Mouse (Mus musculus): ENCODE results near the gene Adamtsl2. TPM values are rescaled to one million over a fixed set of nuclear protein-coding genes. Genes with fewer than 3 reads are reported as not detected.

The Adamtsl2 gene
- polyA plus RNA-seq, 1 experiment from 2014 or later, result 10.6 TPM

DNA sequence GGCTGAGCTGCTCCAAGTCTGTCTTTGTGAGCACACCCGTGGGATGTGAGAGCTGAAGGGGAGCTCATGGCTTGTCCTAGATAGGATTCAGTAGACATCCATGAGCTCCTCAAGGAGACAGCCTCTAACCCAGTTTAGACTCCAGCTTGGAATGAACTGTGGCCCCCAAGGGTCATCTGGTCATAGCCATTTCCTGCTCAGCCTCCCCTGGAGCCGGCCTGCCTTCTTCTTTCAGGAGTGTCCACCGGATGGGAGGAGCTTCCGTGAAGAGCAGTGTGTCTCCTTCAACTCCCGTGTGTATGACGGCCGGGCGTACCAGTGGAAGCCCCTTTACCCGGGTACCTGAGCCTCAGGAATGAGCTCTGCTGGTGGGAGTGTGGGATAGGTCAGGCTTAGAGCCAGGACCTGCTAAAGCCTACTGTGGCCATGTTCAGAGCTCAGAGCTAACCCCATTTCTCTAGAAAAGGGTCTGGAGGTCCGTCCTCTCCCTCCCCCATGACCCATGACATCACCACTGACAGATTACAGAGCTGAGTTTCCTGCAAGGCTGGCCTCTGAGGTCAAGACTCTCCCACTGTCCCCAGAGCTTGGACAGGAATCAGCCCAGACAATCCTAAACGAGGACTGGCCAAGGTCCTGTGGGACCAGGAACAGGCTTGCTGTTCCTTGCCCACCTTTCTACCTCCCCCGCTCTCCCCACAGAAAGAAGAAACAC, 4.7 kb downstream of the Adamtsl2 start:
- no peak overlapping the region for H3K4me3 ChIP-seq (ENCODE audit: low read depth, low read length)
- no peaks in the 10 kb centered on the region for H3K27me3 ChIP-seq (ENCODE audit: control insufficient read depth, insufficient read depth, low read depth, low read length)
- no peak overlapping the region for H3K27ac ChIP-seq (ENCODE audit: low read length)
- no peaks in the 10 kb centered on the region for H3K36me3 ChIP-seq (ENCODE audit: control insufficient read depth, insufficient read depth, low read length)
- no peak for ATAC-seq
- no peak overlapping the region for H3K4me2 ChIP-seq (ENCODE audit: low read length)
- H3K9me3 ChIP-seq (replicated peaks; ENCODE audit: control insufficient read depth, low read length, poor library complexity, severe bottlenecking), result no peaks in the 10 kb centered on the region
- H3K9ac ChIP-seq (ENCODE audit: low read depth, low read length), result no peak overlapping the region
- H3K4me1 ChIP-seq (ENCODE audit: control insufficient read depth, insufficient read depth, low read length), result peaks cover 10% of the 10 kb centered on the region
- 84% methylated on average over 12 of the region's 12 CpGs for WGBS

DNA sequence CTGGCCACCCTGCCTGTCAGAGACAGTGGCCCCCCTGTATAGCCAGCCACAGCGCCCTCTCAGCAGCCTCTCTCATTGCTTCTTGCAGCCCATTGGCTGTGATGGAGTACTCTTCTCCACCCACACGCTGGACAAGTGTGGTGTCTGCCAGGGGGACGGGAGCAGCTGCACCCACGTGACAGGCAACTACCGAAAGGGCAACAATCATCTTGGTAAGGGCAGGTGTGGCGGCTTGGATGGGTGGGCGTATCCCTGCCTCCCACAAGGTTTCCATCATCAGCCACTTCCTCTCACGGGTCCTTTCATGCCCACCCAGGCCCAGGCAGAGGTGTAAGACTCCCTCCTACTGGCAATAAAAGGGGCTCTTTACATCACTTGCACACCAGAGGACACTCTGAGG, 5.8 kb downstream of the Adamtsl2 start:
- Histone ChIP-seq H3K4me3 (ENCODE audit: low read depth, low read length) (no peak overlapping the region), H3K9me3 (replicated peaks; ENCODE audit: control insufficient read depth, low read length, poor library complexity, severe bottlenecking) (no peaks in the 10 kb centered on the region), H3K27me3 (ENCODE audit: control insufficient read depth, insufficient read depth, low read depth, low read length) (no peaks in the 10 kb centered on the region), H3K4me2 (ENCODE audit: low read length) (no peak overlapping the region), H3K36me3 (ENCODE audit: control insufficient read depth, insufficient read depth, low read length) (no peaks in the 10 kb centered on the region), H3K9ac (ENCODE audit: low read depth, low read length) (no peak overlapping the region), H3K4me1 (ENCODE audit: control insufficient read depth, insufficient read depth, low read length) (peaks cover under 1% of the 10 kb centered on the region; the same call in 1 of the 2 replicates), H3K27ac (ENCODE audit: low read length) (no peak overlapping the region)
- 61% methylated on average over 8 of the region's 8 CpGs for WGBS
- no peak for ATAC-seq

DNA sequence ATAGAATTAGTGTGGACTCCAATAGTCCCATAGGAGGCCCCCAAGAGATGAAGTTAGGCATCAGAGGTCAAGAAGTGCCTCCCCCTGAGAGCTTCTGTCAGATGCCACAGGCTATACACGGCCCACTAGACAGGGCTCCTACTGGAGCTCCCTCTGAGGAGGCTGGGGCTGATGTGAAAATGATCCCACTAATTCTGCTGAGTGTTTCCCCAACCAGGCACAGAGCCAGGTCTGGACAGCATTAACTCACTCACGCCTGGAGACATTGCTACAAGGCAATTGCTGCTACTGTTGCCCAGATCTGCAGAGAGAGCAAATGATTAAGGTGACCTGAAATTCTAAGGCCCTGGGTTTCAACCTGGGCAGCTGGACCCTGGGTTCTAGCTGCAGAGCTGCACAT, 6.6 kb downstream of the Adamtsl2 start:
- Histone ChIP-seq H3K36me3 (ENCODE audit: control insufficient read depth, insufficient read depth, low read length) (no peaks in the 10 kb centered on the region), H3K9ac (ENCODE audit: low read depth, low read length) (no peak overlapping the region), H3K4me3 (ENCODE audit: low read depth, low read length) (no peak overlapping the region), H3K4me2 (ENCODE audit: low read length) (no peak overlapping the region), H3K4me1 (ENCODE audit: control insufficient read depth, insufficient read depth, low read length) (no peaks in the 10 kb centered on the region), H3K27me3 (ENCODE audit: control insufficient read depth, insufficient read depth, low read depth, low read length) (no peaks in the 10 kb centered on the region), H3K27ac (ENCODE audit: low read length) (no peak overlapping the region), H3K9me3 (replicated peaks; ENCODE audit: control insufficient read depth, low read length, poor library complexity, severe bottlenecking) (no peaks in the 10 kb centered on the region)
- WGBS, result 39% methylated on average over 2 of the region's 2 CpGs
- ATAC-seq, result no peak

DNA sequence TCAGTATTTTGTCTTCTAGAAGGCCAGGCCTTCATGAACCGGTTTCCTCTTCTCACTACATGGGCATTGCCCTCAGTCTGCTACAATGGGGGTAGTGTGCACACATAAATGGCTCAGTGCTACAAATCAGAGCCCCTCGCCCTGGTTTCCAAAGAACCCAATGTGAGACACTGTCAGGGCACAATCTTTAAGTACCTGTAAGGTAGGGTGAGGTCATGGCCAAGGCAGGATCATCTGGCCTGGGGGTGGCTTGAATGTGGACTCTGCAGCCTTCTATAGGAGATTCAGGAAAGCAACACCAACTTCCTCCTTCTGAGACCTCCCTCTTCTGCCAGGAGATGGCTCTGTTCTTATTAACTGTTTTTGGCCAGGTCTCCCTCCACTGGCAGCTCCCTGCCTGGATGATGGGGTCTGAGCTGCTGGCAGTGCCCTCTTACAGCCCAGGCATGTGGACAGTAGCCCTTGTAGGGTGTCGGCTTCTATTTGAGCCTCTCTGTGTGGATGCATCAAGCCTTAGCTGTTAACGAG, 7.4 kb downstream of the Adamtsl2 start:
- Histone ChIP-seq H3K9ac (ENCODE audit: low read depth, low read length) (no peak overlapping the region), H3K4me2 (ENCODE audit: low read length) (no peak overlapping the region), H3K27ac (ENCODE audit: low read length) (no peak overlapping the region), H3K4me3 (ENCODE audit: low read depth, low read length) (no peak overlapping the region), H3K4me1 (ENCODE audit: control insufficient read depth, insufficient read depth, low read length) (no peaks in the 10 kb centered on the region), H3K27me3 (ENCODE audit: control insufficient read depth, insufficient read depth, low read depth, low read length) (no peaks in the 10 kb centered on the region), H3K36me3 (ENCODE audit: control insufficient read depth, insufficient read depth, low read length) (no peaks in the 10 kb centered on the region), H3K9me3 (replicated peaks; ENCODE audit: control insufficient read depth, low read length, poor library complexity, severe bottlenecking) (no peaks in the 10 kb centered on the region)
- no peak for ATAC-seq
- 87% methylated on average over 4 of the region's 4 CpGs for WGBS

DNA sequence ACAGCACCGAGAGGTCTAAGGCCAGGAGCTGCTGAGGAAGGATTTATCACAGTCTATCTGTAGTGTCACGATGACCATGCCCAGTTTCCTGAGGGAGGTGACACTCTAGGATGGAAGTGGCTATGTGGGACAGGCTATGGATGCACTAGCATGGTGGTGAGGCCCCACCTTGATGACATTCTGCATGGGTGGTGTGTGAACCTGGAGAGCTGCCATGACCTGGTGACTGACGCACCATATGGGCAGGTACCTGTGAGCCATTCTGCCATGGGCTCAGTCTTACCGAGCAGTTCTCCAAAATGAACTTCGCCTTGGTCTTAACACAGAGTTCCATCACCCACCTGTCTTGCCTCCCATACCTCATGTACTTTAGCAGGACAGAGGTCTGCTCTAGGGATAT, 8.4 kb downstream of the Adamtsl2 start:
- H3K4me1 ChIP-seq (ENCODE audit: control insufficient read depth, insufficient read depth, low read length), result no peaks in the 10 kb centered on the region
- H3K4me3 ChIP-seq (ENCODE audit: low read depth, low read length), result no peak overlapping the region
- no peaks in the 10 kb centered on the region for H3K27me3 ChIP-seq (ENCODE audit: control insufficient read depth, insufficient read depth, low read depth, low read length)
- H3K4me2 ChIP-seq (ENCODE audit: low read length), result no peak overlapping the region
- no peak for ATAC-seq
- WGBS, result 95% methylated on average over 5 of the region's 5 CpGs
- no peaks in the 10 kb centered on the region for H3K36me3 ChIP-seq (ENCODE audit: control insufficient read depth, insufficient read depth, low read length)
- H3K9me3 ChIP-seq (replicated peaks; ENCODE audit: control insufficient read depth, low read length, poor library complexity, severe bottlenecking), result no peaks in the 10 kb centered on the region
- H3K27ac ChIP-seq (ENCODE audit: low read length), result no peak overlapping the region
- no peak overlapping the region for H3K9ac ChIP-seq (ENCODE audit: low read depth, low read length)

DNA sequence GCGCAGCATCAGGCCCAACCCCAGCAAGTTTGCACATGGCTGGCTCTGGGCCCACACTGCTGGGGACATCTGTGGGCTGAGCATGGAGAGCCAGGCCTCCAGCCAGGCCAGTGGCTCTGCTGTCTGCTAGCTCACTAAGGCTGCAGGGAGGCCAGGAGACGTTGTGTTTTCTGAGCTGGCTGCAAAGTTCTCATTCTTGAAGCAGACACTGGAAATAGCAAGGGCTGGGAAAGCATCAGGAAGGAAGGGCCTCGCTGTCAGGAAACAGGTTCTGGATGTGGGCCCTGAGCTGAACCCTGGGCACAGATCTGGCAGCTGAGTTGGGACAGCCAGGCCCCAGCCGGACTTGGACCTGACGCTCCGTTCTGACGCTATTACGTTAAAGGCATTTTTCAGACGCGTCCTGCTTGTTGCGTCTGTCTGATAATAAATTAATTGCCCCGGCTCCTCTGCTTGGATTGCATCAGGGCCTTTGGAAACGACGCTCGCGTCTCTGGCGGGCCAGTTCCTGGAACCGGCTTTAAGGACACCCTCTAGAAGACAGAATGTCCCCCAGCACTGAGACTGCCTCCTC, 9.0 kb downstream of the Adamtsl2 start:
- no peaks in the 10 kb centered on the region for H3K27me3 ChIP-seq (ENCODE audit: control insufficient read depth, insufficient read depth, low read depth, low read length)
- H3K27ac ChIP-seq (ENCODE audit: low read length), result no peak overlapping the region
- H3K36me3 ChIP-seq (ENCODE audit: control insufficient read depth, insufficient read depth, low read length), result no peaks in the 10 kb centered on the region
- H3K9ac ChIP-seq (ENCODE audit: low read depth, low read length), result no peak overlapping the region
- no peaks in the 10 kb centered on the region for H3K9me3 ChIP-seq (replicated peaks; ENCODE audit: control insufficient read depth, low read length, poor library complexity, severe bottlenecking)
- 83% methylated on average over 18 of the region's 18 CpGs for WGBS
- H3K4me2 ChIP-seq (ENCODE audit: low read length), result no peak overlapping the region
- no peak overlapping the region for H3K4me3 ChIP-seq (ENCODE audit: low read depth, low read length)
- ATAC-seq, result no peak
- H3K4me1 ChIP-seq (ENCODE audit: control insufficient read depth, insufficient read depth, low read length), result no peaks in the 10 kb centered on the region

DNA sequence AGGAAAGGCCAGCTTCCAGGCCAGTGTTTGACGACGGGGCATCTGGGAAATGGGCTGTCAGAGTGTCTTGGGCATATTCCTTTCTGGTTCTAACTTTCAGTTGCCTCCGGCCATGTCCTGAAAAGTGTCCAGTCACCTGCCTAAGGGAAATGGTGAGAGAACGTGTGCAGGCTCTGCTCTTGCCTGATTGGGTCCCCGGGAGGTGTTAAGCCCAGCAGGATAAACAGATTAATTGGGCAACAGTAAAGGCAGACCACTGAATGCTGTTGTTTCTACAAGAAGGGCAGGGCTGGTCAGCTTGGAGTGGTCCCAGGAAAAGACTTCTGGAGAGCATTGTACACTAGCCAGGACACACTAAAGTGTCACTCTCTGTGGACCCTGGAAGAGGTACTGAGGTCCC, 9.5 kb downstream of the Adamtsl2 start:
- H3K9me3 ChIP-seq (replicated peaks; ENCODE audit: control insufficient read depth, low read length, poor library complexity, severe bottlenecking), result no peaks in the 10 kb centered on the region
- no peak overlapping the region for H3K9ac ChIP-seq (ENCODE audit: low read depth, low read length)
- no peaks in the 10 kb centered on the region for H3K4me1 ChIP-seq (ENCODE audit: control insufficient read depth, insufficient read depth, low read length)
- no peak overlapping the region for H3K27ac ChIP-seq (ENCODE audit: low read length)
- WGBS, result 74% methylated on average over 5 of the region's 5 CpGs
- no peak overlapping the region for H3K4me2 ChIP-seq (ENCODE audit: low read length)
- no peak for ATAC-seq
- H3K4me3 ChIP-seq (ENCODE audit: low read depth, low read length), result no peak overlapping the region
- no peaks in the 10 kb centered on the region for H3K27me3 ChIP-seq (ENCODE audit: control insufficient read depth, insufficient read depth, low read depth, low read length)
- no peaks in the 10 kb centered on the region for H3K36me3 ChIP-seq (ENCODE audit: control insufficient read depth, insufficient read depth, low read length)

DNA sequence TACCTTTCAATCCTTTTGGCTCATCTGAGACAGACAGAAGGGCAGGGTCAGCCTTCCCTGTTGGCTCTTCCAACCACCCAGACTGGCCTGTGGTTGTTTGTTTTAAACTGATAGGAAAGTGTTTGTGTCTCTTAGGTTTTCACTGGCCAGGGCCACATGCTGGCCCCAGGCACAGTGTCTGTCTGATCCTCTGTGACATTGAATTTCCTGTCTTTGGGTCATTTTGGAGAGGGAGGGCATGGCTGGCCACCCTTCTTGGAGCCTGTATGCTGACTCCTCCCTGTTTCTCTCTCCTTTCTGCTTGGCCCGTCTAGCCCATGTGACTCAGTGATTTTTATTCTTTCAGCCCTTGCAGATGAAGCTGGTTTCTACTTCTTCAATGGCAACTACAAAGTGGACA, 10.1 kb downstream of the Adamtsl2 start:
- no peak overlapping the region for H3K4me2 ChIP-seq (ENCODE audit: low read length)
- no peaks in the 10 kb centered on the region for H3K9me3 ChIP-seq (replicated peaks; ENCODE audit: control insufficient read depth, low read length, poor library complexity, severe bottlenecking)
- H3K27ac ChIP-seq (ENCODE audit: low read length), result no peak overlapping the region
- no peaks in the 10 kb centered on the region for H3K4me1 ChIP-seq (ENCODE audit: control insufficient read depth, insufficient read depth, low read length)
- no peaks in the 10 kb centered on the region for H3K36me3 ChIP-seq (ENCODE audit: control insufficient read depth, insufficient read depth, low read length)
- H3K4me3 ChIP-seq (ENCODE audit: low read depth, low read length), result no peak overlapping the region
- 88% methylated on average over 1 of the region's 1 CpGs for WGBS
- no peak overlapping the region for H3K9ac ChIP-seq (ENCODE audit: low read depth, low read length)
- H3K27me3 ChIP-seq (ENCODE audit: control insufficient read depth, insufficient read depth, low read depth, low read length), result no peaks in the 10 kb centered on the region
- ATAC-seq, result no peak

DNA sequence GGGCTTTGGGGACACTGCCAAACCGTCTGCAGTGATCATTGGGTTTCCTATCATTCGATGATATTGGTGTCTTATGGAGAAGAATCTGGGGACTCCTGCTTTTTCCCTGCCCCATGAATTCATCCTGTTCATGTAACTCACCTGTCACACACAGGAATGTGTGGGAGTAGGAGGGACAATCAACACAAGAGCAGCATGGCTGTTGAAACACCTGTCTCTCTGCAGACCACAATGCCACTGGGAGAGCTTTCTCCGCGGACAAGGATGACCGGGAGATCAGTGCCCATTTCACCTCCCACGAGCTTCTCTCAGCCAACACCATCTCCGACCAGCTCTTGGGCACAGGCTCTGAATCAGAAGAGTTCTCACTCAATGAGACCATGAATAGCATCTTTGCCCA, 16.0 kb downstream of the Adamtsl2 start:
- Histone ChIP-seq H3K27me3 (ENCODE audit: control insufficient read depth, insufficient read depth, low read depth, low read length) (no peaks in the 10 kb centered on the region), H3K9me3 (replicated peaks; ENCODE audit: control insufficient read depth, low read length, poor library complexity, severe bottlenecking) (no peaks in the 10 kb centered on the region), H3K27ac (ENCODE audit: low read length) (no peak overlapping the region), H3K4me3 (ENCODE audit: low read depth, low read length) (no peak overlapping the region), H3K4me1 (ENCODE audit: control insufficient read depth, insufficient read depth, low read length) (peaks cover 9% of the 10 kb centered on the region; the same call in 1 of the 2 replicates), H3K9ac (ENCODE audit: low read depth, low read length) (no peak overlapping the region), H3K36me3 (ENCODE audit: control insufficient read depth, insufficient read depth, low read length) (no peaks in the 10 kb centered on the region), H3K4me2 (ENCODE audit: low read length) (no peak overlapping the region)
- no peak for ATAC-seq
- WGBS, result 93% methylated on average over 7 of the region's 7 CpGs

All from midbrain, embryonic 16.5 days (tissue).